Mouse (Mus musculus): ENCODE data around the gene Camta1. TPM values are rescaled to one million over a fixed set of nuclear protein-coding genes. Genes with fewer than 3 reads are reported as not detected.

The Camta1 gene
- total RNA-seq, 1 experiment from 2014 or later: 40.1 TPM

DNA sequence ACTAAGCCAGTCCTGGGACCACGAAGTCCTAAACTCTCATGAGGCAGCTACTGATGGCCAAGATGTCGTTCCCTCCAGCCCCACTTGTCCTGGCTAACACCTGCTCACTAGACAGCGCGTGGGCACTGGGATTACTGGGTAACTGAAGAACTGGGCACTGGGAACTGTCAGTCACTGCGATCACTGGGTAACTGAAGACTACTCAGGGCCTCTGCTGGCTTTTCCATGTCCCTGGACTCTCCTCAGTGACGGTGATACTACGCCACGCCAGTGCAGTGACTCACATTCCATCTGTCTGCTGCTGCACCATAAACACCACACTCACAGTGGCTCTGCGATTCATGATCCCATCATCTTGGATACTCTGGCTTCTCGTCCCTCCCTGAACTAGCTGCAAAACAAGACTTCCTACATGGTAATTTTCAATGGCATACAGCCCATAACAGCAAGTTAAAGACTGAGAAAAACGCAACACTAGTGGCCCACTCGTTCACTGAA, 81.7 kb downstream of the Camta1 start:
- DNase-seq: no peak

DNA sequence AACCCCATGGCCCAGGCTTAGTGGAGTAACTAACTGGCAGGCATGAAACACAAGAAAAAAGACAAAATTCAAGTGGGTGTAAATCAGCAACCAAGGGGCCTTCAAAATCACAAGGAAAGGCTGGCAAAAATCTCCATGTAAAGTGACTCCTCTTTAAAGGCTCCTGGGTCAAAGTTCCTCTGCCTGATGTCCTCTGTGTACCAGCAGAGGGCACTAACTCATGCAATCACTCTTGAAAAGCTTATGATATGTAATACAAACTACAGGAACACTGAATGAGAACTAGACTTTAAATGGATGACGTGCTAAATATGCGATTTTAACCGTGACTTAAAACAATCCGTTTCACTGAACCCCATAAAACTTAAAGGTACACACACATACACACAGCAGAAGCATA, 83.2 kb downstream of the Camta1 start:
- DNase-seq: no peak

DNA sequence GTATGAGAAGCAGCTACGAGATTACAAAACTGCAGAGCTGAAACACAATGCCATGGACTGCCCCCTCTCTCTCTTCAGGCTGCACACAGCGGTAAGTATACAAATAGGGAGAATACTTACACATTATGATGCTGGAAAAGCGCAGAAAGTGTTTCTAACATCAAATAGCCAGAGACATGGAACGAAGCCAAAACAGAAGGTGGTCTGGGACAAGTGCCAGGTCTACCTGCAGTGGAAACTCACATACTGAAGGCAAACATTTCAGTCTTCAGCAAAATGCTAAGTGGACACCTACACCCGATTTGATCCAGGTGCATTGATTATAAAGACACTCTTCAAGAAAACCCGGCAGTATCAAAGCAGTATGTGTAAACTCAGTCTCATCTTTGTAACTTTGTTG, 84.2 kb downstream of the Camta1 start:
- DNase-seq: no peak

DNA sequence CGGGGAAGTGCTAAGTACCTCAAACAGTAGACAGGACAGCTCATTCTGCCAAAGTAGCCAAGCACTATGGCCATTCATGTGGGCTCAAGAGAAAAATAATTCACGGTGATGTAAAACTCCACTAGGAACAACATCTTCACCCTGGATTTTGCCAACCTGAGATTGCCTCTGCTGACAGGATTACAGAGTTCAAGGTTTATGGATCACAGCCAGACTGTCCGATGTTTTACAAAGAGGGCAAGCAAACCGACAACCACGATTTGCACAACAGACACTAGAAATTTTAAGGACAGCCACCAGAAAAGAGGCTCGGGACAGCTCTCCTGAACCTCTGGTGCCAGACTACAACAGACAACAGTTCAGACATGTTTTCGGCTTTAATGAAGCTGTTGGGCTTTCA, 86.2 kb downstream of the Camta1 start:
- no peak for DNase-seq

DNA sequence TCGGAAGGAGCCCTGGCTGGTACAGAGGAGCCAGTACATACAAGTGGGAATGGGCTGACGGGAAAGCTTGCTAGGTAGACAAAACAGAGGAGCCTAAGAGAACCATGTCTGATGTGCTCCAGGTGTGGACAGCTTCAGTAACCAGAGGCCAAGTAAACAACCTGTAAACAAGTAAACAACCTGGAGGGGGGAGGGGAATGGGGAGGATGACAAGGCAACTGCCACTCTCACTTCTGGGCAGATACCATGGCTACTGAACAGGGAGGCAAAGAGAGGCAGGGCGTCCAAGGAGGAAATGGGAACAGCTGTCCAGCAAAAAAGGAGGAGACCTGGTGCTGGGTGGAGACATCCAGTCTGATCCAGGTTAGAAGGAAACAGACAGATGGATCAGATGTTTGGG, 88.0 kb downstream of the Camta1 start:
- no peak for DNase-seq

DNA sequence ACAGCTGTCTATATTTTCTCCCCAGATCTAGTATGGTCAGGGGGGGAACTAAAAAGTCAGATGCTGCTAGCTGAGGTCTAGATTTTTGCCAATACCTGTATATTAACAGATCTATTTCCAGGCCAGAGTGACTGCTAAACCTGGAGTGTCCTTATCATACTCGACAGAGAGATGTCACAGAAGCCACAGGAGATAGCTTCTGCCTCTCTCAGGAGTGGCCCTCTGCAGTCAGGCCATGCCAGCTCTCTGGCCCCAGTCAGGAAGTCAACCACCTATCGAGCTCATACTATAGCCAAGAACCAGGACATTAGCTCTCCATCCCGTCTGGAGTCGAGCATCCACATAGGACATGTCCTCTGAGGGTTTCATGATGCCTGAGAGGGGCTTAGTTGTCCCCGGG, 88.7 kb downstream of the Camta1 start:
- DNase-seq: no peak

DNA sequence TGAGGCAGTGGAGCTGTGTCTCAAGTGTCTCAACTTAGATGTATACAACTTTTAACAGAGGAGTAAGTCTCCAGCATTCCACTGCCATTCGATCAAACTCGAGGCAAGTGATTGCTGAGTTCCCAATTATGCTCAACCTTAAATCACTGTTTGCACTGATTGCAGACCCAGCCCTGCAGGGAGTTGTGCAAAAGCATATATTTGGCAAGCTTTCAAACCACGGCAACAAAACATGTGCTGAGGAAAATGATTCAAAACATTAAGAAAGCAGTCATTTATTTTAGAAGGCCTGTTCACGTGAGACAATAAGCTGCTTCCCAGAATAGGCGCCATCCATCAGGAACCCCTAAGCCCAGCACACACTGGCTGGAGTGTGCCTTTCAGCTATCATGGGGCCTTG, 91.0 kb downstream of the Camta1 start:
- DNase-seq: no peak

DNA sequence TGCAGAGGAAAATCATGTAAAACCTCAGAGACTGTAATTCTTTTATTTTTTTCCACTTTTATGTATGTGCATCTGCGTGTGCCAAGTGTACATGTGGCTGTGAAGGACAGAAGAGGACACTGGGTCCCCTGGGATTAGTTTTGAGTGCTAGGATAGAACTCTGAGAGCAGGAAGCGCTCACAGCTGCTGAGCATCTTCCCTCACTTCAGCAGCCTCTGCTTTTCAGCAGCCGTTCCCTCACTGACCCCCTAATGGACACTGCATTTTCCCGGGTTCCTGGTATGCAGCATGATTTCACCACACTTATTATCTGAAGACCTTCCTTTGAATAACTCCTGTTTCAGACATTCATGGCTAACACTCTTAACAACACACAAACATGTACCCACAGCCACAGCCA, 93.9 kb downstream of the Camta1 start:
- no peak for DNase-seq

DNA sequence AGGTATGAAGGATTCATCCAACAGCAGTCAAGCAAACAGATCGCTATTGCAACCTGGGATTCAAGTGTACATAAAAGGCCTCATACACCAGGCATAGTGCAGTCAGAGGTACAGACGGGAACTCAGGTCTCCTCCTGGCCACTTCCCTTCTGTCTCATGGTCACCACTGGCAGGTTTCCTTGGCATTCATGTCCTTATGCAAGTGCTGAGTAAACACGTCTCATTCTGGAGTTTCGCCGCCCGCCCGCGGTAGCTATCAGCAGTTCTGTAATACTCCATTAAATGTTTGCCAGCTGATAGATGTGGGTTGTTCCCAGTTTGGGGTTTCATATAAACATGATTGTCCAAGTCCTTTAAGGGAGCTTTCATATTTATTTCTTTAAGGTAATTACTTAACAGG, 94.3 kb downstream of the Camta1 start:
- DNase-seq: no peak

DNA sequence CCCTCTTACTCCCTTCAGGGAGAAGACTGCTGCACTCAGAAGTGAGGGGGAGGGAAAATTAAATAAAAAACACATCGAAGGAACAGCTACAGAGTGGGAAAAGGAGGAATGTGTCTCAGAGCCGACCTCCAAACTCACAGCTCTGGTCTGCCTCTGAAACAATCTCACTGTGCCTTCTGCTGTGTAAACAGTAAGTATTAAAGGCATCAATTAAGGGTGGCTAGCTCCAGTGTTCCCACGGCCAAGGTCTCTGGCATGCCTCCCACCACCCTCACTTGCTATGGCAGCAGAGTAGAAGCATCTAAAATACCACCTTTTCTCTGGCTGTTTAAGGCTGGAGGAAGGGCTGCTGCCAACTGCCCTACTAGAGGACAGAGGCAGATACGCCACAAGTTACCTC, 96.3 kb downstream of the Camta1 start:
- no peak for DNase-seq

DNA sequence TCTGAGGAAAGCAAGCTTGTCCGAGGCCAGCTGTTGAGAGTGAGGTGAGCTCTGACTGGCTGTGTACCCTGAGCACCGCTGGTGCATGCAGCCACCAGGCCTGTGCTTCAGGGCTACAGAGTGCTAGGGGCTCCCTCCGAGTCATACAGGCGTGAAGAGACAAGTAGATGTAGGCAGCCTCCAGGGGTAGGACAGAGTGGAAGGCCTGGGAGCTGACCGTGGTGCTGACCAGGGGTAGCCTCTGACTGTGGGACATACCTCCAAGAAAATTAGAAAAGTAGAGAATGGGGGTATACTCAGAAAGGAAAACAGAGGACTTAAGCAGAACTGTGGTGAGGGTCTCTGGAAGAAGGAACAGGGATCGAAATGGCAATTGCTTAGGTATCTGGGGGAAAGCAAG, 97.7 kb downstream of the Camta1 start:
- DNase-seq: peak; percentile 76

DNA sequence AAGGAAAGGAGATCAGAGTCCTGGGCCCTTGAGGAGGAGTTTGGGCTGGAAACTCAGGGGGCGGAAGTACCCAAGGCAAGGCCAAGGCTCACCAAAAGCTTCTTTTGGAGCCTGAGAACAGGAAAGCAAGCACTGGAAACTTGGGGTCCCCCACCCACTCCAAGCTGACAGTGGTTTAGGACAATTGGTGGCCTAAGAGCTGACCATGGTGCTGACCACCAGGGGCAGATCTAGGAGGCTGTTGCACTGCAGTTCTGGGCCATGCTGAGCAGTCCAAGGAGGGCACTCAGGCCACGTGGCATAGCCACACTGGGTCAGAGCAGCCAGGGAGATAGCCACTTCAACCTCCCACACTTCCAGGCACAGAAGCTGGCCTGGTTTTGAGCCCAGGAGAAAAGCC, 102.6 kb downstream of the Camta1 start:
- DNase-seq: no peak

DNA sequence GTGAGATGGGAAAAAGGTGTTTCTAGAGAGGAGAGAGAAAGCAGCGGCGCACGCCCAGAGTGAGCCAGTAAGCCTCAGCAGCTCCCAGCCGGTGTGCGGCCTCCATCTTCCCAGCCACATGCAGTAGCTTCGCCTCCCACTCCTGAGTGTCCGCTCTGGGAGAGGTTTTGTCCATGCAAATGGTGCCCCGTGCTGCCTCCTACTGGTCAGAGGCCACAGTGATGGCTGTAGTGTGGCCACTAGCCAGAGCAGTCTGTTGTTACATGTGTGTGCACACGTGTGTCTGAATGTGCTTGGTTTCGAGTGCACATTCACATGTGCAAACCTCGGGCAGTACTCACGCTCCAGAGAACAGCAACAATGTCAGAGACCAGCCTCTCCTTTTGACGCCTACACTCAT, 103.3 kb downstream of the Camta1 start:
- no peak for DNase-seq

DNA sequence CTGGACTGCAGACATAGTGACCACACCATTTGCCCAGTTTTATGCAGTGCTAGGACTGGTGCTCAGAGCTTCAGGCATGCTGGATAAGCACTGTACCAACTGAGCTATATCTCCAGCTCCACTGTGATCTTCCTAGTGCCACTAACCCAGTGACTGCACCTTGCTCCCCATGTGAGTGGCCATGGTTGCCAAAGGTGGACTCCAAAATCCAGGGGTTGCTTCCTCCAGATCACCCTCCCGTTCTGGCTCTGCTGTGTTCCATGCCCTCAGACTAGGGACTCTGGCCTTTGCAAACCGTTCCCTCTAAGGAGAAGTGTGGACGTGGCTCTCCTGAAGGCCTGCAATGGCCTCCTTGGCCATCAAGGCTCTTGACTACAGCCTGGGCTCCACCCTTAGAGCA, 104.4 kb downstream of the Camta1 start:
- DNase-seq: no peak

DNA sequence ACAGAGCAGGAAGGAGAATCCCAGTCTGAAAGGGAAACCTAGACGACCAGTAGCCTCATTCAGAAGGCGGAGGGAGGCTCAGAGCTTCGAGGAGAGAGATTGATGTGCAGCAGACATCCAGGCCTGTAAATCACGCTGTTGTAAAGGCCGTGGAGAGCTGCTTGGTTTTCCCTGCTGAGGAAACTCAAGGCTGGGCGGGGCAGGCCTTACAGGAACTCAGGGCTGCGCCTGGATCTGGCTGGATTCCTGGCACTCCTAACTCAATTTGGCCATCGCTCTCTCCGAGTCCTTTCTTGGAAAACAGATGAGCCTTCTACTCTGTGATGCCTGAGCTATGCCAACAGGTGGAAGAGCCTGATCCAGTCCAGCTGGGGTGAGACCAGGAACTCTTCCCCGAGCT, 105.3 kb downstream of the Camta1 start:
- DNase-seq: peak; percentile 44

DNA sequence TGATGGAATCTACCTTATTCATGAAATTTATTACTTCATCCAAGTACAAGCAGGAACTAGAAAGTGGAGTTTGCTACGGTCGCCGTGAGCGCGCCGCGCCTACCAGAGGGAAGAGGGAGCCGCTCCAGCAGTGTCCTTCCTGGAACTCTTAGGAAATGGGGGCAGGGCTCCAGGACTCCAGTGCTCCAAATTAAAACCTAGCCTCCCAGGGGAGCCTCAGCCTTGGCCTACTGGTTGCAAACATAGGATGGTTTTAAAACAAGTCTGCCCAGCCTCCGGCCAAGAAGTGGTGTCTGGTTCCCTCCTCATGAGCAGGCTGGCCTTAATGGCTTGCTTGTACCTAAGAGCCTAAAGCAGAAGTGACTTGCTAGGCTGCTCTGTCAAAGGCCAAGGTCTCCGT, 108.4 kb downstream of the Camta1 start:
- DNase-seq: peak; percentile 27

DNA sequence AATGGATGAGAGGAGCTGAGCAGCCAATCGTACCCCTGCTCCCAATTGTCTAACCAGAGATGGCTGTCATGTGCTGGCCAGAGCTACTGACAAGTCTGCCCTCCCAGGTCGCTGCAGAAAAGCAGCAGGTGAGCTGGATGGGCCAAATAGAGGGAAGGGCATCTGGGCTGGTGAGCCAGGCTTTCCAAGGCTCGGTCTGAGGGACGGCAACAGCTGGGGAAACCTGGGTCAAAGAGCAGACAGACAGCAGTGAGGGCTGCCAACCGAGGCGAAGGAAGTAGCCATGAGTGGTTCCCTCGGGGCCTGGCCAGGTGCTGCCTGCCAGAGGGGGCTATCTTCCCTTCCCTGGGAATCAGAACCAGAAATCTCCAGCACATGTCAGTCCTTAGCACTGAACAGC, 109.1 kb downstream of the Camta1 start:
- no peak for DNase-seq

DNA sequence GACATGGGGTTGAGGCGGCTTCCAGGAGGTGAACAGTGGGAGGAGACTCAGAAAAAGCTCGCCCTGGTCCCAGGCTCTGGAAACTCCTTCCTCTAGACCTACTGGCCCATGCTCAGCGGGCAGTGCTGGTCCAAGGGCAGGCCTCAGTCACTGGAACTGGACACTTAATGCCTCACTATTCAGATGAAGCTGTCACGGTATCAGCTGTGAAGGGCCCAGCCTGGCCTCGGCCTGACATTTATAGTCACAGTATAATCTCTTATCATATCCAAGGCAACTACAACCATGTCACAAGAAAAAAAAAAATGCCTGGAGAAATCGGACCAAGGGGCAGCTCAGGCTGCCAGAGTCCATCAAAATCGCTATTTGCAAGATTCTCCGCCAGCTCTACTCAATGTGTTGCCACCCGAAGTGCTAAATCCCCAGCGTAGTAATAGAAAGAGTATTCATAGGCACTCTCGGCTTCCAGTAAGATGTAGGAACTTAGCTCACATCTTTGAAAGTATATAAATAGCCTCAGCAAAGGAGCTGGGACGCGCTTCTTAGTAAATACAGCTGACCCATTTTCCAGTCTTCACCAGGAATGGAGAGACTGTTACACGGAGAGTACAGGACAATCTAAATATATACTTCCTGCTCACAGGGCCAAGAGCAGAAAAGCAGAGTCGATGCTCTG, 110.3 kb downstream of the Camta1 start:
- peak; percentile 36 for DNase-seq

DNA sequence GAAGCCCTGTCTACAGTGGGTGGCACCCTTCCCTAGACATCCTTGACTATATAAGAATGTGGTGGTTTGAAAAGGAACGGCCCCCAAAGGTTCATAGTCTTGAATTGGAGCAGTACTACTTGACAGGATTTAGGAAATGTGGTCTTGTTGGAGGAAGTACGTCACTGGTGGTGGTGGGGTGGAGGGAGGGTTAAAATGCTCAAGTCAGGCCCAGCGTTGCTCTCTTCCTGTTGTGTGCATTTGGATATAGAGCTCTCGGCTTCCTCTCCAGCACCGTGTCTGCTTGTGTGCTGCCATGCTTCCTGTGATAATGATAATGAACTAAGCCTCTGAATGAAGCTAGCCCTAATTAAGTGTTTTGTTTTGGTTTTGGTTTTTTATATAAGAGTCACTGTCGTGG, 114.0 kb downstream of the Camta1 start:
- DNase-seq: no peak

DNA sequence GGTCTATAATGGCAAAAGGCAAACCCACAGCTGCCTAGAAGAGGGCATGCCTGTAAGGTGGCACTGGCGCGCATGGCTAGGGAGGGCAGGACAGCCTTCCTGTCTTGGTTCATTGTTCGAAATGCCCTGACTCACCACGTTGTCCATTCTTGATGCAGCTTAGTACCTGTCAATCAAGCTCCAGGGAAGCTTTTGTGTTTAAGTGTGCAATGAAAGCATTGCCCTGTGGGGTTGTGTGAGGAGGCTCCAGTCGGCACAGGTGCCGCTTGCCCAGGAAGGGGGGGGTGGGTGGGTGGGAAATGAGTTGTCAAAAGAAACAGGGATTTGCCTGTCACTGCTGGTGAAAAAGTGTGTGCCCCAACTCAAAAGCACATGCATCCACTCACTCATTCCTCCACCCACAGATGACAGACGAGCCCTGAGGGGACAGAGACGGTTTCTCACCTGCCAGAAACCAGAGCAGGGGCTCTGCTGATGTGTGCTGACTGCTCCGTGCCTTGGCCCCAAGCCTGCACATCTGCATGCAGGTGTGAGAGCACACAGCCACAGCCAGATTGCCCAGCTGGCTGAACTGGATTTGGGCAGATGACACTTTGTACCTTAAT, 115.6 kb downstream of the Camta1 start:
- no peak for DNase-seq

DNA sequence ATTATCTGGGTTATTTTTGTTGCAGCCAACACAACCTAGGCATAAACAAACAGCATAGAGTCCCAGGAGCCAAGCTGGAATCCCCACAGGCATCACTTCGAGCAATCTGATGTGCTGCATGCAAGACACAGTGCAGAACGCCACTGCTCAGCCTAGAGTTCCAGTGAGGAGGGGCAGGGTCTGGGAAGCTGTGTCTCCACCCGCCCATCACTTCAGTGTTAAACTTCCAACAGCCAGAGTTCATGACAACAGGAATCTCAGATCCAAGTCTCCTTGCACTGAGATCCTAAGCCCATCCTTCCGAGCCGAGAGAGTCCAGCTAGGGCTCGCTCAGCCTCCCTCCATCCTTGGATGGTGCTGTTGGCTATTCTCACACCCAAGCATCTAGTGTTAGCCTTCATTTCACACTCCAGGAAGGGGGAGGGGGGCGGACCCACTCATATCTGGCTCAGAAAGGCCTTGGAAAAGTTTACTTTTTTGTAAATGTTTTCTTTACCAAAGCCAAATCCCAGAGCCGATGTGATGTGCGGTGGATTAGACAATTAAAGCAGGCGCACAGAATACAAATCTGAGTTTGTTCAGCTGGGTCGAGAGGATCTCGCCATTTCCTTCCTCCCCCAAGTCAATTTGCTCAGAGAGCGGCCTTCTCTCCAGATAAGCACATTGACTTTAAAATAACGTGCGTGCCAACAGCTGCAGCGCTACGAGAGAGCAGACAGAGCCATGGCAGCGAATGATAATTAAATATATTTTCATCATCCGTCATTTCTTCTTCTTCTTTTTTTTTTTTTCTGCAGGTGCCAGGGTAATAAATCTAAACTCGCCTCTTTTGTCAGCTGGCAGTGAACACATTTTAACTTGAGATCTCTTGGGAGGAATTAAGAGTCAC, 120.2 kb downstream of the Camta1 start:
- no peak for DNase-seq

DNA sequence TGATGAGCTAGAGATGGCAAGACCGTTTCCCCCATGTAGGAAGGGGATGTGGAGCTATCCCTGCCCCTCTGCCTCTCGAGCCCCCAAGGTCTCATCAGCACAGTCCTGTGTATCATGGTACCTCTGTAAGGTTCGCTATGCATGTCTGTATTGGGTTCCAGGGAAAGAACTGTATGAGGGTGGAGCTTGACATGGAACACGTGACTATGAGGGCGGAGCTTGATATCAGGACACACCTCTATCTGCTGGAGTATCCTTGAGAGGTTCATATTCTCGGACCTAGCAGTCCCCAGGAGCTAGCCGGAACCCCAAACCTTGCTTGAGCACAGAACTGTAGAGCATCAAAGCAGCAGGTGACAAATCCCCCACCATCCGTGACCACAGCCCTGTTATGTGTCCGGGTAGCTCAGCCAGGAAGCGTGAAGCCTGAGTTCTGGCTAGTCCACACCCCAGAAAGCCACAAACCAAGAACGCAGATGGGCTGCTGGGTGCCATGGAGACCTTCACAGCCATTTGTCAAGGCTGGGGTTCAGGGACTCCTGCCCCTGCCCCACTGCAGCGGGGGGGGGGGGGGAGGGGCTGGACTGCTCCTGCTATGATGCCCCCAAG, 122.2 kb downstream of the Camta1 start:
- no peak for DNase-seq

DNA sequence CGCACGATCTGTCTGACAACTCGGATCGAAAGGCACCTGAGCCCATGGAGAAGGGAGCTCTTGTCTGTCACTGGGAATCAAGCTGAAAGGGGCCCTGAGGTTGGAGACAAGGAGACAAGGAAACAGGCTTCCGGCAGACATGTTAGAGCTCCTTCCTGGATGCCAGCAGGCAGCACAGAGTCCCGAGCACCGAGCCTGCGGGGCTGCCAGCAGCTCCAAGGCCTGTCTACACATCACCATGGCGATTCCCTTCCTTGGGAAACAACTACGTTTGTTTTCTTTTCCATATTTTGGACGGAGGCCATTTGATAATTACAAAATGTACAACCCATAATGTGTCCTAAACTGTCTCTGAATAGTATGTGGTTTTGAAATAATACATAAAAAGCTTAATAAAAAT, 122.8 kb downstream of the Camta1 start:
- DNase-seq: no peak

Data from adrenal gland, postnatal 14 days (tissue).